Mouse (Mus musculus): Measurements from ENCODE around the gene Zfp213. TPM values are rescaled to one million over a fixed set of nuclear protein-coding genes. Genes with fewer than 3 reads are reported as not detected.

The Zfp213 gene
- polyA plus RNA-seq, 1 experiment = 3.4 TPM

DNA sequence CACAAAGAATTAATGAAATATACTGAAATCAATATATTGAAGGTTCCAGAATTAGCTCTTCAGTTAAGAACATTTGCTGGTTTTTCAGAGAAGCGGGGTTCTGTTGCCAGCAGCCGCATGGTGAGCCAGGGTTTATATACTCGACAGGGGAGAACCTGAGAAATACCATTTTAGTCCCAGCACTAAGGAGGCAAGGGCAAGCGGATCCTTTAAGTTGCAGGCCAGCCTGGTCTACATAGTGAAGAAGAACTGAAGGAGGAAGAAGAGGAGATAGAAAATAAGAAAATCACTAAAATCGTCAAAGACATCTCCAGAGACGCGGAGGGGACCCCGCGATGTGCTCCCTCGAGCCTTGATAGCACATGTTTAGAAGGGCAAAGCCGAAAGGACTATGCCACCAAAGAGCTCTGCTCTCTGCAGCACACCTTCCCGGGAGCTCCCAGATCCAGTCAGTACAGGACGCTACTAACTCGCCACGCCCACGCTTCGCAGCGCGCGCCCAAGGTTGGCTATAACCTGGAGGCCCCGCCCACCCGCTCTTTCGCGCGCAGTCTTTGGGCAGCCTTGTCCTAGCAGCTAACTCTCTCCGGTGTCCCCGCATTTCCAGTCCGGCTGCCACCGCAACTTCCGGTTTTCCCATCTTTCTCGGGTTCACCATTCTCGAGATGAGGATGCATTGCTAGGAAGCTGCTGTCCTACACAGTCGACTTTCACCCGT lies 28.3 kb upstream of the Zfp213 start:
- Histone ChIP-seq H3K4me1 (ENCODE audit: control insufficient read depth, insufficient read depth, insufficient read length, low read length) (no peaks in the 10 kb centered on the region; the same call in 1 of the 2 replicates), H3K27ac (replicated peaks; ENCODE audit: low read depth, low read length) (0 out of 2 replicates have a peak overlapping the region, but pooled peaks have one; percentile 9)

DNA sequence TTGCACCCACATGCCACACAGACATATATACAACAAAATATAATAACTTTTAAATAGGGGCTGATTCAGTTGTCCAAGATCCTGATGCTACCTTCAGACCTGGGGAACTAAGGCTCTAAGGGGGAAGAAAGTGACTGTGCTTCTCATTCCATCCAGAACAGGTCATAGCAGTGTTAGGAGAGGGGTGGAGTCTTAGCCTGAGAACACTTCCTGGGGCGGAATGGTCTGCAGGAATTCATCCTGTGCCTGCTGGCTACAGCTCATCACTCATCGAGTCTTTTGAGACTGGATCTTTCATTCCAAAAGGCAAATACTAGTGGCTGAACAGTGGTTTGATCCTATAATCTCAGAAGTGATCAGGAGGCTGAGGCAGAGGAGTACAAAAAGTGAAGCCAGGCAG lies 23.2 kb upstream of the Zfp213 start:
- H3K4me1 ChIP-seq (ENCODE audit: control insufficient read depth, insufficient read depth, insufficient read length, low read length) = peaks cover 5% of the 10 kb centered on the region; the same call in 1 of the 2 replicates
- H3K27ac ChIP-seq (replicated peaks; ENCODE audit: low read depth, low read length) = no peak overlapping the region
- H3K4me3 ChIP-seq (ENCODE audit: insufficient read depth, low read depth, low read length) = no peak overlapping the region

More for the DNA sequence above, 28.3 kb upstream of the Zfp213 start:
- peak overlapping the region; percentile 72 for H3K4me3 ChIP-seq (ENCODE audit: insufficient read depth, low read depth, low read length)

DNA sequence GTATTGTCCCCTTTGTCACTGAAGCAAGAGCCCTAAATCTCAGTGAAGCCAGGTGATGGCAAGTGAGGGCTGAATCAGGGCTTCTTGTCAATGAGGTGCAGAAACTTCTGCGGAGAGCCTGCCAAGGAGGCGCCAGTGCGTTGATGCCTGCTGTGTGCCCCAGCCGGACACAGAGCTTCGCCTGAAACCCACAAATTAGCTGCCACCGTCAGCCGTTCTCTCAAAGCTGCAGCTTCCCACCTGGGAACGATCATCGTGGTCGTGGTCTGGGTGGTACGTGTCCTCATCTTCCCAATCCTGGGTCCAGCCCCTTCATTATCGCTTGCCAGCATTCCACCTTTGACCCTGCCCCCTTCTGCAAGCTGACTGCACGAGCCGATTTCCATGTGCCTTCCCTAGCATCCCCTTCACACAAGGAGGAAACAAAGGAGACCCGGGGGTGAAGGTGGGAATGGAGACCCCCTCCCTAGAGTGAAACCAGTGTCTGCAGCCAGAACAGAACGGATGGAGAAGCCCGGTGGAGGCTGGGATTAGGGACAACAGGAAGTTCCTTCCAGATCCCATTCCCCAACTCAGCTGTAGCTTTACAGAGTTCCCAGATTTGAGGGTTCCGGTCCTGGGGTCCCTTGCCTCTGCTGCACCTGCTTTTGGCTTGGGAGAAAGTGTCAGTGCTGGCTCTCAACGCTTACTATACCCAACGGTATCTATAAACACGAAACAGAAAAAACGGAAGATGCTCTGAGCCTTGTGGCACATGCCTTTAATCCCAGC lies 21.9 kb upstream of the Zfp213 start:
- H3K27ac ChIP-seq (replicated peaks; ENCODE audit: low read depth, low read length) = no peak overlapping the region
- H3K4me1 ChIP-seq (ENCODE audit: control insufficient read depth, insufficient read depth, insufficient read length, low read length) = peaks cover 5% of the 10 kb centered on the region; the same call in 1 of the 2 replicates
- H3K4me3 ChIP-seq (ENCODE audit: insufficient read depth, low read depth, low read length) = peak overlapping the region; percentile 64

DNA sequence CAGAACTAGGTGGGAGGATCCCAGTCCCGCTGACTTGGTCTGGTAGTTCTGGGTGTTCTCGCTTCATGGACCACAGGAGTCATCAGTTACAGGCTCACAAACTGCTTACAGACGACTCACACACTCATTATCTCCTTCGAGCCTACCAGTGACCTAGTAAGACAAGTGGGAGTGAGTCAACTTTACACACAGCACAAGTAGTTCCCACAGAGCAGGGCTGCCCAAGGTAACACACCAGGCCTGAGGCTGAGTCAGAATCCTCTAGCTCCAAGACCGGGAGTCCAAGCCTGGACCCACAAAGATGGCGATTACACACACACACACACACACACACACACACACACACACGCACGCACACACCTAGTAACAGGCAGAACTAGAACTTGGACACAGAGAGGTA lies 20.7 kb upstream of the Zfp213 start:
- peak overlapping the region; percentile 64; the same call in 1 of the 2 replicates for H3K4me3 ChIP-seq (ENCODE audit: insufficient read depth, low read depth, low read length)
- peaks cover 5% of the 10 kb centered on the region; the same call in 1 of the 2 replicates for H3K4me1 ChIP-seq (ENCODE audit: control insufficient read depth, insufficient read depth, insufficient read length, low read length)
- no peak overlapping the region for H3K27ac ChIP-seq (replicated peaks; ENCODE audit: low read depth, low read length)

DNA sequence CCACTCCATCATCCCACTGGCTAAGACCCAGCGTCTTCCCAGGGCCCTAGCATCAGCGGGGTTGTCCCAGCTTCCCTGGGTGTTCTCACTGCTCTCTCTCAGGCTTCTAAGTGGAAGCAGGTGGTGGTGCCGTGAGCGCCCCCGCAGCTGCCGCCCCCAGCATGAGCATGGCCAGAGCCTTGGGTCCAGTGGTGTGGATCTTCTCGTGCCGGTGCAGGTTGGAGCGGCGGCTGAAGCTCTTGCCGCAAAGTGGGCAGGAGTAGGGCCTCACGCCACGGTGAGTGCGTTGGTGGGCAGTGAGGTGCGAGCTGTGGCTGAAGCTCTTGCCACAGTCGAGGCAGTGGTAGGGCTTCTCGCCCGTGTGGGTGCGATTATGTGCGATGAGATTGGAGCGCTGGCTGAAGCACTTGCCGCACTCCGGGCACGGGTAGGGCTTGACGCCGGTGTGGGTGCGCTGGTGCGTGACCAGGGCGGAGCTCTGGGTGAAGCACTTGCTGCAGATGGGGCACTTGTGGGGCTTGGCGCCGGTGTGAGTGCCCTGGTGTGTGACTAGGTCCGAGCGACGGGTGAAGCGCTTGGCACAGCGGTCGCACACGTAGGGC lies 12.0 kb upstream of the Zfp213 start:
- Histone ChIP-seq H3K4me1 (ENCODE audit: control insufficient read depth, insufficient read depth, insufficient read length, low read length) (no peaks in the 10 kb centered on the region), H3K27ac (replicated peaks; ENCODE audit: low read depth, low read length) (no peak overlapping the region), H3K4me3 (ENCODE audit: insufficient read depth, low read depth, low read length) (no peak overlapping the region)

DNA sequence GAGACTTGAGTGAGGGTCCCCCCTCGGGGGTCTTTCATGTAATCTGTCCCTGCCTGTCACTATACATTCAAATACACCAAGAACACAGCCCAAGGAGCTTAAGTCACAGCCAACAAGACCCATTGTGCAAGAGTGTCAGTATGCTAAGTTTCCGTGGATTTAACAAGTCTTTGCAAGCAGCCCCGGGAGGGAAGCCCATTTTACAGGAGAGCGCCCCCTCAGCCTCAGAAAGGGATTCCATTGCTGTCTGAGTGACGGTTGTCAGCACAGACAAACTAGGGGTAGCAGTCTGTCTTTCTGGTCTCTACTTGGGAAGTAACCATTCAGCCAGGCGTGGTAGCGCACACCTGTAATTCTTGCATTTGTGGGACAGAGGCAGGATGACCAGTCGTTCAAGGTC lies 10.1 kb upstream of the Zfp213 start:
- no peak overlapping the region for H3K27ac ChIP-seq (replicated peaks; ENCODE audit: low read depth, low read length)
- H3K4me1 ChIP-seq (ENCODE audit: control insufficient read depth, insufficient read depth, insufficient read length, low read length) = no peaks in the 10 kb centered on the region
- H3K4me3 ChIP-seq (ENCODE audit: insufficient read depth, low read depth, low read length) = no peak overlapping the region

DNA sequence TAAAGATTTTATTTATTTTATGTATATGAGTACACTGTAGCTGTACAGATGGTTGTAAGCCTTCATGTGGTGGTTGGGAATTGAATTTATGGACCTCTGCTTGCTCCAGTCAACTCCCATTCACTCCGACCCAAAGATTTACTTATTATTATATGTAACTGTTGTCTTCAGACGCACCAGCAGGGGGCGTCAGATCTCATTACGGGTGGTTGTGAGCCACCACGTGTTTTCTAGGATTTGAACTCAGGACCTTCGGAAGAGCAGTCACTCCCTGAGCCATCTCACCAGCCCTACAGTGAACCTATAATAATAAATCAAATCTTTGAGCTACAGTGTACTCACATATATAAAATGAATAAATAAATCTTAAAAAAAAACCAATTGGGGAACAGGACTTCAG lies 8.0 kb upstream of the Zfp213 start:
- H3K4me3 ChIP-seq (ENCODE audit: insufficient read depth, low read depth, low read length) = no peak overlapping the region
- H3K4me1 ChIP-seq (ENCODE audit: control insufficient read depth, insufficient read depth, insufficient read length, low read length) = no peaks in the 10 kb centered on the region
- H3K27ac ChIP-seq (replicated peaks; ENCODE audit: low read depth, low read length) = no peak overlapping the region

DNA sequence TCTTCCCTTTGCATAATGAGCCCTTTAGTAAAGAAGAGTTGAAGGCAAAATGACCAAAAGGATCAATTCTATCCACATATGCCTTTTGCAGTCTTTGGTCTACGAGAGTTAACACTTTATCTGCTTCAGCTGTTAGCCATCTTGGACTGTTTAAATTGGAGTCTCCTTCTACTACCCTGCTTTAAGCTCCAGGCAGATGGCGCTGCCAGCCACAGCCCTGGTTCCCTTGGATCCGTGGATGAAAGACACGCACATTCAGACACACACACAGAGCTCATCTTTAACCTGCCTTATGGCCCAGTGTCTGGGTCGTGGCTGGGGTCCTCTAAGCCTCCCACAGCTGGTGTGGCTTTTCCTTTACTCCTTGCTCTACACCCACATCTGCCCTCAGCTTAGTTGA lies 7.0 kb upstream of the Zfp213 start:
- Histone ChIP-seq H3K4me1 (ENCODE audit: control insufficient read depth, insufficient read depth, insufficient read length, low read length) (no peaks in the 10 kb centered on the region), H3K4me3 (ENCODE audit: insufficient read depth, low read depth, low read length) (no peak overlapping the region), H3K27ac (replicated peaks; ENCODE audit: low read depth, low read length) (no peak overlapping the region)

DNA sequence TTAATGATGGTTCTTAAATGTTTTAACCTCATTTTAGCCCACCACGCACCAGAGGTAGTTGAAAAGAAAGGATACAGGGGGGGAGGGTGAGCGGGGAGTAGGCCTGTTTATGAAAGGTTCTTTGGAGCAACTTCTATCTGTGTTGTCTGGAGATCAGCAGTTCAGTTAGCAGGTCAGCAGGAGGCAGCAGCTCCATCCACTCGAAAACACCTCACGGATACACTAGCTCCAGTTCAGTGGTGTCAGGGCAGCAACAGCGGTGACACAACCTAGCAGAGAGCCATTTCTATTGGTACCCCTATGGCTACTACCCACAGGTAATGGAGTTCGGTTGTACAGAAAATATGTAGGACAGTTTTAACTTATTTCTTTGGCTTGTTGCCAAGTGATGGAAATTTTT lies 6.0 kb upstream of the Zfp213 start:
- Histone ChIP-seq H3K4me1 (ENCODE audit: control insufficient read depth, insufficient read depth, insufficient read length, low read length) (no peaks in the 10 kb centered on the region), H3K4me3 (ENCODE audit: insufficient read depth, low read depth, low read length) (no peak overlapping the region), H3K27ac (replicated peaks; ENCODE audit: low read depth, low read length) (no peak overlapping the region)

DNA sequence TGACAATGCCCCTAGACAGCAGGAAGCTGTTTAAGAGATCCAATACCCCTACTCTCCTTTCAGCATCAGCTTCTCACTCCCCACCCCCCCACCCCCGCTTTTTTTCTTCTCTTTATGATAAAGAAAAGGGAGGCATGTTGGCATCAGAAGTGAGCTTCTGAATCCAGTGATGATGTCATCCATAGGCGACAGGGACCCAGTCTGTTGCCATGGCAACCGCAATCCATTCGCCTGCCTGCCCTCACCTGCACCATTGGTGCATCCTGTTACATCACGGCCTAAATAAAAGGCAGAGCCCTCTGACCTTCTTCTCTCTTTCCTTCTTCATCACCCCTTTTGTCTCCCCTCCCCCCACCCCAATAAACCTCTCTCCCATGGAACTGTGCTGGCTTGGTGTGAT lies 4.3 kb upstream of the Zfp213 start:
- Histone ChIP-seq H3K27ac (replicated peaks; ENCODE audit: low read depth, low read length) (no peak overlapping the region), H3K4me1 (ENCODE audit: control insufficient read depth, insufficient read depth, insufficient read length, low read length) (no peaks in the 10 kb centered on the region), H3K4me3 (ENCODE audit: insufficient read depth, low read depth, low read length) (no peak overlapping the region)

DNA sequence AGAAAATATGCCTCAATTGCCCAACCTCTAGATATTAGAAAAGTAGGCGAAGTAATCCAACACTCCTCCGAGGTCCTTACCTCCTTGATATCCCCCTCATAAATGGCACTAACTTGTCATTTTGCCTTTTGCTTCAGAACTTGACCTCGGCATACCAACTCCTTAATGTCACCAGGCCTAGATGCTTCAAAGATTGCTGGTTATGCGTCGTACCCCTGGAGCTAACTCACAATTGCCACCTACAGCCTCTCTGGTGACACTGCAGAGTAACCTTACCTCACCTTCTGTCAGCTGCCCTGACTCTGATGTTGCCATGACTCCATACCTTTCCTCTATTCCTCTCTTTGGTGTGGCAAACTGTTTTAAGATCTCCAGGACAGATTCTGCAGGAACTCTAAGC lies 2.7 kb upstream of the Zfp213 start:
- Histone ChIP-seq H3K27ac (replicated peaks; ENCODE audit: low read depth, low read length) (no peak overlapping the region), H3K4me3 (ENCODE audit: insufficient read depth, low read depth, low read length) (no peak overlapping the region), H3K4me1 (ENCODE audit: control insufficient read depth, insufficient read depth, insufficient read length, low read length) (no peaks in the 10 kb centered on the region)

DNA sequence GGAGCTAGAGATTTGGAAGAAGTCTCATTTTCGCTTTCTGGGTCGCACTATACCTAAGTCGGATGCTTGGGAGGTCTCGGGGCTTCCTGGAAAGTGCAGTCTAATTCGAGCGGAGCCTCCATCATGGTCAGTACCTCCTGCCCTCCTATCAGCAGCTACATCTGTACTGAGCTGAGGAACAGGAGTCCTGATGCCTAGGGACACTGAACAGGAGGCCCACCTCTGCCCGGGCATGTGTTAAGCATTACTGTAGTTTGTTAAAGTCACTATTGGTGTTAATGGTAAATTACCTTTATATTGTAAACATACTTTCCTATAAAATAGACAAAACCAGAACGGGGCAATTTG lies 304 bp upstream of the Zfp213 start:
- Histone ChIP-seq H3K4me3 (ENCODE audit: insufficient read depth, low read depth, low read length) (peak overlapping the region; percentile 94), H3K27ac (replicated peaks; ENCODE audit: low read depth, low read length) (peak overlapping the region; percentile 69), H3K4me1 (ENCODE audit: control insufficient read depth, insufficient read depth, insufficient read length, low read length) (no peaks in the 10 kb centered on the region)

DNA sequence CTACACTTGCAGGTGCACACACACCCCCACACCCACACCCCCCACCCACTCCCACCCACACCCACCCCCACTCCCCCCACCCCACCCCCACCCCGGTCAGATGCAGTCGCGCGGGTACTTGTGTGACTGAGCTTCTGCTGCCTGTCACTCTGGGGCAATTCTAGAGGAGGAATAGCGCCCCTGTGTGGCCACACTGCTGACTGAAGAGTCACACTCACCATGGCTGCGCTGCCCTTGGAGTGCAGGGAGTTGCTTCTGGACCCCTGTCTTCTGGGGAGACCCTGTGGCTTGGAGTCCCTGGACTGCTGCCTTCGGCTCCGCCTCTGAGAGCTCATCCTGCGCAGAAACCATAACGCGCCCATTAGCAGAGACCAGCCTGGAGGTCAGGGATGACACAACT lies 4.3 kb downstream of the Zfp213 start:
- Histone ChIP-seq H3K27ac (replicated peaks; ENCODE audit: low read depth, low read length) (no peak overlapping the region), H3K4me3 (ENCODE audit: insufficient read depth, low read depth, low read length) (no peak overlapping the region)

DNA sequence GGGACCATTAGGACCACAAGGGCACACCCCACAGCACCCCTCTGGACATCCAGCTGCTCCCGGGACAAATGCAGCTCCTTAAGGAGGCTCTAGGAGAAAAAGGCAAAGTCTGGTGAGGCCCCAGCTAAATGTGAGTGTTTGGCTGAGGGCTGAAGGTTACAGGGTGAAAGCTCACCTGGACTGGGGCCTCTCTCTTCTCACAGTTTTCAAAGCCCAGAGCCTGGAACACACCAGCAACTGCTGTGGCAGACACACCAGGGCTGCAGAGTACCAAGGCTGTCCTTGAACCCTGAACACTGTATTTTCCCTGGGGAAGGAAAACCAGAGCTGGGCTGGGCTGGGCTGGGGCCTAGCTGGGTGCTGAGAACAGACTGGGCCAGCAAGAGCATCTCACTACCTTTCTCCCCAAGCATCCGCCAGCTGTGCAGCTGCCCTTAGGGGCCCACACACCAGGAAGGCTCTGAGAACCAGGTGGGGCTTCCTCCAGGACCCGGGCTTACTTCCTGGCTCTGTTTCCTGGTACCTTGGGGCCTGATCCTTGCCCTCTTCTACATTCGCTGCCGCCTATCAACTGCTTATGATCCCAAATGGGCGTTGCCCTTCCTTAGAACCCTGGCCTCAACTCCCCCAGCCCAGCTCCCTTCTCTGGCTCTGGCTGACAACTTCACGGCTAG lies 8.7 kb downstream of the Zfp213 start:
- Histone ChIP-seq H3K4me3 (ENCODE audit: insufficient read depth, low read depth, low read length) (no peak overlapping the region), H3K27ac (replicated peaks; ENCODE audit: low read depth, low read length) (no peak overlapping the region), H3K4me1 (ENCODE audit: control insufficient read depth, insufficient read depth, insufficient read length, low read length) (no peaks in the 10 kb centered on the region; the same call in 1 of the 2 replicates)

More for the DNA sequence above, 4.3 kb downstream of the Zfp213 start:
- no peaks in the 10 kb centered on the region for H3K4me1 ChIP-seq (ENCODE audit: control insufficient read depth, insufficient read depth, insufficient read length, low read length)

DNA sequence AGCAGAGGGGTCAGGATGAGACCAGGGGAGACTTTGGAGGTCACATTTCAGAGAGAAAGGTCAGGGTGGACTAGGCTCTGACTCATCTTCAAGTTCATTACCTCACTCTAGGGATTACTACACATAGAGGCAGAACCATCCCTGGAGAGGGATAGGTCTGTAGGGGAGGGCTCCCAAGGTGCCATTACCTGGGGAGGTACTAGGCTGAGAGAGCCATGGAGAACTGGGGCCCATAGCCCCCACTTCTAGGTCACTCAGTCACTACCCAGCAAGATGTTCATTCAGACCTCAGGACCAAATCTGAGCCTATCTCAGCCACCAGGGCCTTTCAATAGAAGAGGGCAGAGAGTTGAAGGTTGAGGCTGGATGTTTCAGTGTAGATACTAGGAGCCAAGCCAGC lies 9.7 kb downstream of the Zfp213 start:
- Histone ChIP-seq H3K4me3 (ENCODE audit: insufficient read depth, low read depth, low read length) (no peak overlapping the region), H3K27ac (replicated peaks; ENCODE audit: low read depth, low read length) (no peak overlapping the region), H3K4me1 (ENCODE audit: control insufficient read depth, insufficient read depth, insufficient read length, low read length) (no peaks in the 10 kb centered on the region; the same call in 1 of the 2 replicates)
